Mouse (Mus musculus) megakaryocyte, embryonic 14.5 days (primary cell): Measurements from ENCODE around the gene Rpl9. TPM values are rescaled to one million over a fixed set of nuclear protein-coding genes. Genes with fewer than 3 reads are reported as not detected.

Experiments
- H3K27me3 ChIP-seq: replicated peaks from 2 replicates; pipeline ENCODE3; 2012; ENCODE audit warnings: inconsistent platforms
- H3K36me3 ChIP-seq: replicated peaks from 2 replicates; pipeline ENCODE3; 2012; ENCODE audit warnings: low read length, inconsistent platforms, mixed read lengths
- H3K4me1 ChIP-seq: 2 replicates; pipeline ENCODE4 v1.6.1; 2012; ENCODE audit warnings: inconsistent platforms
- H3K4me3 ChIP-seq: replicated peaks from 2 replicates; pipeline ENCODE3; 2012; ENCODE audit warnings: moderate library complexity, mild to moderate bottlenecking, inconsistent platforms
- H3K9me3 ChIP-seq: 2 replicates; pipeline ENCODE4 v1.6.1; 2012; ENCODE audit warnings: inconsistent platforms
- FLI1 ChIP-seq: IDR thresholded peaks from 2 replicates; pipeline ENCODE4 v1.6.1; 2012; ENCODE audit warnings: low read length, inconsistent platforms, mixed read lengths
- GATA1 ChIP-seq: IDR thresholded peaks from 3 replicates; pipeline ENCODE4 v1.6.1; 2012; ENCODE audit warnings: mixed read lengths, low read length, inconsistent platforms, borderline replicate concordance
- polyA plus RNA-seq: library from polyadenylated mRNA; stranded (reverse); fragments of >175 nt; gene quantifications from 2 replicates; pipeline ENCODE4 v1.2.3, GENCODE M21; 2012; ENCODE audit warnings: low replicate concordance; ENCODE audit not compliant: insufficient read depth

The Rpl9 gene
- polyA plus RNA-seq, 1 experiment: 69.1 TPM

GRCm38 (mm10) chr5:65338394-65338793, 52.9 kb downstream of the Rpl9 start:
- H3K4me1 ChIP-seq: peaks cover 28% of the 10 kb centered on the region
- H3K4me3 ChIP-seq: no peak overlapping the region
- TF ChIP-seq FLI1: no peak
- no peak for TF ChIP-seq GATA1
- H3K9me3 ChIP-seq: no peaks in the 10 kb centered on the region
- no peaks in the 10 kb centered on the region for H3K27me3 ChIP-seq
- H3K36me3 ChIP-seq: peaks cover 7% of the 10 kb centered on the region

Other genes starting within 250 kb of the Rpl9 start
- gene Wdr19, start 191.7 kb downstream of the Rpl9 start, polyA plus RNA-seq: 0.38 TPM in 1 of 2 replicates, not detected in the other
- gene Rfc1, start 55.8 kb downstream of the Rpl9 start, polyA plus RNA-seq: 2.0 TPM in 1 of 2 replicates, not detected in the other
- not detected in 2 replicates for gene Klb, start 43.1 kb downstream of the Rpl9 start, polyA plus RNA-seq
- 2.3 TPM in 1 of 2 replicates, not detected in the other for gene Lias, start 53 bp upstream of the Rpl9 start, polyA plus RNA-seq
- gene Ugdh, start 44.5 kb upstream of the Rpl9 start, polyA plus RNA-seq: 3.2 TPM in 1 of 2 replicates, not detected in the other
- gene Gm43552, start 101.4 kb upstream of the Rpl9 start, polyA plus RNA-seq: 52.6 TPM in 1 of 2 replicates, not detected in the other
- gene Smim14, start 145.7 kb upstream of the Rpl9 start, polyA plus RNA-seq: 60.5 and 108 TPM in 2 replicates
- gene Ube2k, start 145.8 kb upstream of the Rpl9 start, polyA plus RNA-seq: 16.2 and 135 TPM in 2 replicates